Mouse (Mus musculus): ENCODE results near the gene Rangap1.

DNA sequence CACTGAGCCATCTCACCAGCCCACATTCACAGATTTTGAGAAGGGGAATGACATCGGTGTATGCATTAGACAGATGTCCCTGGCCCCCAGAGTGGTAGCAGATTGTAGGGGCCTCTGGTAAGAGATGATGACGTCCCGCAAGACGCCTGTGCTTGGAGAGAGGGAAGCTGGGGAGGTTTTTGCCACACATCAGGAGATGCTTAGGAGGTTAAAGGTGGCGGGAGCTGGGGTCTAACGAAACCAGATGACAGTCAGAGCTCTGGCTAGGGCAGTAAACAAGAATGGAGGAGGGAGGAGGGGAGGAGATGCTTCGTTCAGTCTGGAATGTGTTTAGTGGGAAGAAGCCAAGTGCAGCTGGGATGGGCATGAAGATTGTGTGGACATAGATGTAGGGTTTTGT, 16.1 kb upstream of the Rangap1 start:
- TF ChIP-seq CTCF (IDR thresholded peaks at IDR 0.05; ENCODE audit: low read depth, low read length): no peak
- no peak for TF ChIP-seq POLR2A (IDR thresholded peaks at IDR 0.05; ENCODE audit: insufficient read depth, low read length)
- TF ChIP-seq EP300 (IDR thresholded peaks at IDR 0.05; ENCODE audit: insufficient read depth, low read depth, low read length): no peak
